Mouse (Mus musculus): Measurements from ENCODE around the gene Megf8. TPM values are rescaled to one million over a fixed set of nuclear protein-coding genes. Genes with fewer than 3 reads are reported as not detected.

Gene Megf8
- polyA plus RNA-seq, 1 experiment: 32.9 TPM

DNA sequence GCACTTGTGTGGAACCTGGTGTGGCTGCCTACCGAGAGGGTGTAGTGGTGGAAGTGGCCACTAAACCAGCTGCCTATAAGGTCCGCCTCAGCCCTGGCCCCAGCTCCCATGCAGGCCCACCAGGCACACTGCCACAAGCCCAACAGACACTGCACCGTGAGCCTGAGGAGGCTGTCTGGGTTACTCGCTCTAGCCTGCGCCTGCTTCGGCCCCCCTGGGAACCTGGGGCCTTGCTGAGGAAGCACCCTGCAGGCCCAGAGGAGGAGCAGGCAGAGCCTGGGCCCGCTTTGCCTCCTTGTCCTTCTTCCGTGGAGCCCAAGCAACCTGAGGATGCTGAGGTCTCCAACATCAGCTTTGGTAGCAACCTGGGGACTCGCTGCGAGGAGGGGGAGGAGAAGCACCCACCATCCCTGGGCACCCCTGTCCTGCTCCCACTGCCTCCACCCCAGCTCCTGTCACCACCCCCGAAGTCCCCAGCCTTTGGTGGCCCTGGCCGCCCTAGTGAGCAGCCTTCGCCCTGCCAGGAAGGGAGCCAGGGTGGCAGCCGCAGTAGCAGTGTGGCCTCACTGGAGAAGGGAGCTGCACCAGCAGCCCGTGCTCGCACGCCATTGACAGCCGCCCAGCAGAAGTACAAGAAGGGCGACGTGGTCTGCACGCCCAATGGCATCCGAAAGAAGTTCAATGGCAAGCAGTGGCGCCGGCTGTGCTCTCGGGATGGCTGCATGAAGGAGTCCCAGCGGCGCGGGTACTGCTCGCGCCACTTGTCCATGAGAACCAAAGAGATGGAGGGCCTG, 45.1 kb upstream of the Megf8 start:
- Histone ChIP-seq H3K4me1 (ENCODE audit: control insufficient read depth, insufficient read depth, low read length) (peaks cover 15% of the 10 kb centered on the region), H3K4me3 (ENCODE audit: insufficient read depth, low read length) (no peak overlapping the region), H3K27ac (ENCODE audit: insufficient read depth, low read length) (no peak overlapping the region)
- TF ChIP-seq POLR2A (IDR thresholded peaks at IDR 0.05; ENCODE audit: low read depth, low read length) (no peak), CTCF (IDR thresholded peaks at IDR 0.05; ENCODE audit: borderline replicate concordance, insufficient read depth, low read length) (no peak)

DNA sequence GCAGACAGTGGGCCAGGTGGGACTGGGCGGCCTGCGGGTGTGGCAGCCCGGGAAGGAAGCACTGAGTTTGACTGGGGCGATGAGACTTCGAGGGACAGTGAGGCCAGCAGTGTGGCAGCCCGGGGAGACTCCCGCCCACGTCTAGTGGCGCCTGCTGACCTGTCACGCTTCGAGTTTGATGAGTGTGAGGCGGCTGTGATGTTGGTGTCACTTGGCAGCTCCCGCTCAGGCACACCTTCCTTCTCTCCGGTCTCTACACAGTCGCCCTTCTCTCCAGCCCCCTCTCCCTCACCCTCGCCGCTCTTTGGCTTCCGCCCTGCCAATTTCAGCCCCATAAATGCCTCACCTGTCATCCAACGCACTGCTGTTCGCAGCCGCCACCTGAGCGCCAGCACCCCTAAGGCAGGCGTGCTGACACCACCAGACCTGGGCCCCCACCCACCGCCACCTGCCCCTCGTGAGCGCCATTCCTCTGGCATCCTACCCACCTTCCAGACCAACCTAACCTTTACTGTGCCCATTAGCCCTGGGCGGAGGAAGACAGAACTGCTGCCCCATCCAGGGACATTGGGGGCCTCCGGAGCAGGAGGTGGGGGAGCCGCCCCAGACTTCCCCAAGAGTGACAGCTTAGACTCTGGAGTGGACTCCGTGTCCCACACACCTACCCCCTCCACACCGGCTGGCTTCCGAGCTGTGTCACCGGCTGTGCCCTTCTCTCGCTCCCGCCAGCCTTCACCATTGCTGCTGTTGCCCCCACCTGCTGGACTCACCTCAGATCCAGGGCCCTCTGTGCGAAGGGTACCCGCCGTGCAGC, 44.3 kb upstream of the Megf8 start:
- no peak for TF ChIP-seq CTCF (IDR thresholded peaks at IDR 0.05; ENCODE audit: borderline replicate concordance, insufficient read depth, low read length)
- TF ChIP-seq POLR2A (IDR thresholded peaks at IDR 0.05; ENCODE audit: low read depth, low read length): no peak
- peaks cover 17% of the 10 kb centered on the region for H3K4me1 ChIP-seq (ENCODE audit: control insufficient read depth, insufficient read depth, low read length)

DNA sequence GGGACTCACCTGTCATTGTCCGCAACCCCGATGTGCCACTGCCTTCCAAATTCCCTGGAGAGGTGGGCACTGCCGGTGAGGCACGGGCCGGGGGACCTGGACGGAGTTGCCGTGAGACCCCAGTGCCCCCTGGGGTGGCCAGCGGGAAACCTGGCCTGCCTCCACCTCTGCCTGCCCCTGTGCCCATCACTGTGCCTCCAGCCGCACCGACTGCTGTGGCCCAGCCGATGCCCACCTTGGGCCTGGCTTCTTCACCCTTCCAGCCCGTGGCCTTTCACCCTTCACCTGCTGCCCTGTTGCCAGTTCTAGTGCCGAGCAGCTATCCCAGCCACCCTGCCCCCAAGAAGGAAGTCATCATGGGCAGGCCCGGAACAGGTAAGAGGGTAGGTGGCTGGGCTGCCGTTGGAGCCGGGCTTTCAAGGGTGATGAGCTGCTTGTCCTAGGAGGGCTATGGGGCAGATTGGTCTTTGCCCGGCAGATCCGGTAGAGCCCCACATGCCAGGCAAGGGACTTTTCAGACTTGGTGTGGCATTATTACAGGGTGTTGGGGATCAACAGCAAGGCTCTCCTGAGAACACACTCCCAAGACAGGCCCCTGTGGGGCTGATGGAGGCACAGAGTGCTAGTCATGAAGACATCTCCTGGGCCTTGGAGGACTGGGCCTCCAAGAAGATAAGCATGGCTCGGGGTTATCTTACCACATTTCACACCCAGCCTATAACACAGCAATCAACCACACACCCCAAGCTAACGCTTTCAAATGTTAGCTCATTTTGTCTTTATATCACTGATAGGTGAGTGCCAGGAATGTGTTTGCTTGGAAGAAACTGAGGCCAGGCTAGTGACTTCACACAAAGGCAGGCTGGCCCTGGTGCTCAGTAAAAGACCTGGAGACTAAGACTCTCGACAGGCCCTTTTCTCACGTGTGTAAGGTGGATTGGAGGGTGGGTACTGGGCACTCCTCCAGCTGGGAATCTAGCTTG, 43.4 kb upstream of the Megf8 start:
- Histone ChIP-seq H3K27ac (ENCODE audit: insufficient read depth, low read length) (no peak overlapping the region), H3K4me1 (ENCODE audit: control insufficient read depth, insufficient read depth, low read length) (peaks cover 17% of the 10 kb centered on the region), H3K4me3 (ENCODE audit: insufficient read depth, low read length) (no peak overlapping the region)
- TF ChIP-seq CTCF (IDR thresholded peaks at IDR 0.05; ENCODE audit: borderline replicate concordance, insufficient read depth, low read length) (no peak), POLR2A (IDR thresholded peaks at IDR 0.05; ENCODE audit: low read depth, low read length) (no peak)

More for the DNA sequence above, 44.3 kb upstream of the Megf8 start:
- Histone ChIP-seq H3K27ac (ENCODE audit: insufficient read depth, low read length) (no peak overlapping the region), H3K4me3 (ENCODE audit: insufficient read depth, low read length) (no peak overlapping the region)

DNA sequence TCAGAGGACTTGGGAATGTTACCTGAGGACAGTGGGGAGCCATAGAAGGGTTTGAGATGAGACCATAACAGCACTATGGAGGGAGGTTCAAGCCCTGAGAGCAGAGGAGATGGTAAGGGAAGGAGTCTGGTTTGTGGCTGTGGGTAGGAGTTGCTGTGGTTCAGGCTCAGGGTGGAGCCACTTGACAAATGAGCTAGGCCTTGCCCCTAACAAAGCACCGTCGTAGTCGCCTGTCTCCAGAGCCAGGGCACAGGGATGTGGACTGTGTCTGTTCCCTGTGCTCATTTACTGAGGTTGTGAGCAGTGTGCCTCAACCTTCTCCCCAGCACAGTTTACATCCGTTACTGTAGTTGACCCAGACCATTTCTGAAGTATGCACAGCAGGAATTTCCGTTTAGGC, 42.4 kb upstream of the Megf8 start:
- Histone ChIP-seq H3K4me3 (ENCODE audit: insufficient read depth, low read length) (no peak overlapping the region), H3K27ac (ENCODE audit: insufficient read depth, low read length) (no peak overlapping the region), H3K4me1 (ENCODE audit: control insufficient read depth, insufficient read depth, low read length) (peaks cover 17% of the 10 kb centered on the region)
- TF ChIP-seq CTCF (IDR thresholded peaks at IDR 0.05; ENCODE audit: borderline replicate concordance, insufficient read depth, low read length) (no peak), POLR2A (IDR thresholded peaks at IDR 0.05; ENCODE audit: low read depth, low read length) (no peak)

DNA sequence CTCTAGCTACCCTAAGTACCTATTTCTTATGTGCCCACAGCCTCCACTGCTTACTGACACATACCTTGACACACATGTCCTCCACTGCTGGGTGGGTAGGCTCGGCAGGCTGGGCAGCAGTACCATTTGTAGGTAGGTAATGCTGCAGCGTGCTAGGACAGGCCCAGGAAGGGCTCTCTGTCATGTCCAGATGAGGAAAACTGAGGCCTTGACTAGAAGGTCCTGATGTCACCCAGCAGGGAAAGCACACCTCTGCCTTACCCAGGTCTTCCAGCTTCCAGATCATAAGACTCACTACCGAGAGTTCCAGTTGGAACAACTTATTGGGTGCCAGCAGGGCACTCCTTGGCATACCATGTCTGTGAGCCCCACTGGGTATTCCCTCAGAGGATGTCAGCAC, 42.0 kb upstream of the Megf8 start:
- no peak for TF ChIP-seq CTCF (IDR thresholded peaks at IDR 0.05; ENCODE audit: borderline replicate concordance, insufficient read depth, low read length)

DNA sequence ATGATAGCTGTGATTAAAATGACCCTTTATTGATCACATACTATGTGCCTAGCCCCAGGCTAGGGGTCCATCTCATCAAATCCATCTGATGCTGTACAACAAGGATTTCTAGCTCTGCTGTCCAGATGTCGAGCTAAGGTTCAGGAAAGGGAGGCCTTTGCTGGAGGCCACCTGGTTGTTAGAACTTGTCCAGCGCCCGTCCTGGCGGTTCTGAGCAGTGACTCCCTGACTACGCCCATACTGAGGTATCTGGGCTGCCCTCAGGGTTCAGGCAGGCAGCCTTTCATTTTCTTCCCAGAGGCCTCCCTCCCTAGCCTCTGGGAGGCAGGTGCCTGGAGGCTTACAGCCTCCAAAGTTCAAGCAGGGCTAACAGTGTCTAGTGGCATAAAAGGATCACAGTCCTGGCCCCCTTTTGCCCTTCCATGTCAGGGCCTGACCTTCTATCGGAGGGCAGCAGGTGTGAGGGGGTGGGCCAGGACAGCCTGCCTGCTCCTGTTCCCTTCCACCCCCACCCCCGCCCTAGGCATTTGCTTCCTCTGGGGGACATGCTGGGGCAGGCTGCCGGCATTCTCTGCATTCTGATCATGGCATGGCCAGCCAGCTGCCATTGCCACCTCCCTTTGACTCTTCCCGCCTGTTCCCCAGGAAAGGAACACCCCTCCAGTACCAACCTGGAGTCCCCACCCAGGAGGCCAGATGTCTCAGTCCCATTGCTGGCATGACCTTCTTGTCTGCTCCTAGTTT, 41.2 kb upstream of the Megf8 start:
- no peak overlapping the region for H3K4me3 ChIP-seq (ENCODE audit: insufficient read depth, low read length)
- no peak for TF ChIP-seq CTCF (IDR thresholded peaks at IDR 0.05; ENCODE audit: borderline replicate concordance, insufficient read depth, low read length)
- TF ChIP-seq POLR2A (IDR thresholded peaks at IDR 0.05; ENCODE audit: low read depth, low read length): no peak
- H3K4me1 ChIP-seq (ENCODE audit: control insufficient read depth, insufficient read depth, low read length): peaks cover 14% of the 10 kb centered on the region
- H3K27ac ChIP-seq (ENCODE audit: insufficient read depth, low read length): peak overlapping the region; percentile 28

More for the DNA sequence above, 42.0 kb upstream of the Megf8 start:
- Histone ChIP-seq H3K27ac (ENCODE audit: insufficient read depth, low read length) (no peak overlapping the region), H3K4me1 (ENCODE audit: control insufficient read depth, insufficient read depth, low read length) (peaks cover 14% of the 10 kb centered on the region), H3K4me3 (ENCODE audit: insufficient read depth, low read length) (no peak overlapping the region)

DNA sequence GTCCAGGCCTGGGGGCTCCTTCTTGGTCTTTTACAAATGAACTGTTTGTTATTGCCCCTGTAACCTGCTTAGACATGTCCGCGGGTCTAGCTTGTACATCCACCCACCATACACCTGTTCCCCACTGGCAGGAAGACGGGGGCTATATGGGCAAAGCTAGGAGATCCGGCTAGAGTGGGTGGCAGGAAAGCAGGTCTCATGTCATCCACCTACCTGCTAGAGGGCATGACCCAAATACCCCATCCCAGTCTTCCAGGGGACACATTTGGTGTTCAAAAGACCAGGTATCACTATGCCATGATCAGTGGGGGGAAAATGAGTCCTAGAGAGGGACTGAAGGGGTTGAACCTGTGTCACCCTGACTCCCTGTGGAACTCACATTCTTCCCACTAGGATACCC, 39.6 kb upstream of the Megf8 start:
- H3K4me3 ChIP-seq (ENCODE audit: insufficient read depth, low read length): no peak overlapping the region
- TF ChIP-seq POLR2A (IDR thresholded peaks at IDR 0.05; ENCODE audit: low read depth, low read length) (0 out of 2 replicates have a peak, but pooled peaks have one; percentile 6), CTCF (IDR thresholded peaks at IDR 0.05; ENCODE audit: borderline replicate concordance, insufficient read depth, low read length) (no peak)
- peak overlapping the region; percentile 81 for H3K27ac ChIP-seq (ENCODE audit: insufficient read depth, low read length)
- peaks cover 24% of the 10 kb centered on the region for H3K4me1 ChIP-seq (ENCODE audit: control insufficient read depth, insufficient read depth, low read length)

DNA sequence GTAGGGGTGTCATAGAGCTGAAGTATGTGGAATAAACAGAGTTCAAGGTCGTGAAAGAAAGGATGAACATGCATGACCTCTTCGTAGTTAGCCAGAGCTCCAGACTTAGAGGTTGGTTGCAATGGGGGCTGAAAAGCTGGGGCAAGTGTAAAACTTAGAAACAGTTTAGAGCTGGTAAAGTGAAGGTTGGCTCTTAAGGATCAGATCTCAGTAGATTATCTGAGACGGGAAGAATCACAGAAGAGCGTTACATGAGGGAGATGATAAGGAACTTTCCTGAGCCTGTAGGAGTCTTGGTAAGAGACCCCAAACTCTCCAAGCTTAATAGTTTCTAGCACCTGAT, 39.0 kb upstream of the Megf8 start:
- no peak for TF ChIP-seq CTCF (IDR thresholded peaks at IDR 0.05; ENCODE audit: borderline replicate concordance, insufficient read depth, low read length)
- TF ChIP-seq POLR2A (IDR thresholded peaks at IDR 0.05; ENCODE audit: low read depth, low read length): no peak
- H3K4me1 ChIP-seq (ENCODE audit: control insufficient read depth, insufficient read depth, low read length): peaks cover 24% of the 10 kb centered on the region
- peak overlapping the region; percentile 41 for H3K4me3 ChIP-seq (ENCODE audit: insufficient read depth, low read length)
- H3K27ac ChIP-seq (ENCODE audit: insufficient read depth, low read length): peak overlapping the region; percentile 81
